Mouse (Mus musculus): ENCODE results near the gene Pias3. TPM values are rescaled to one million over a fixed set of nuclear protein-coding genes. Genes with fewer than 3 reads are reported as not detected.
A peak's percentile ranks its signal among the peaks of the same experiment; 100 is the strongest.
"Not testable (repeated sequence)": the region's sequence is repeated elsewhere in the genome, so short reads cannot be mapped to it uniquely, and the experiment has no call there.

The Pias3 gene
- 35.5 and 40.0 TPM in 2 replicates for polyA plus RNA-seq (2014; fragmentation: Nextera tagmentation; extraction: Ambion mirVana)

GRCm38 (mm10) chr3:96696198-96696765 is at the start of gene Pias3:
Gene Pias3, plus strand, starts transcription at chr3:96696384.
- peak within 1 kb of the TSS; percentile 91 for H3K27ac ChIP-seq (ENCODE audit: low read depth)
- H3K36me3 ChIP-seq (ENCODE audit: control insufficient read depth, insufficient read depth, low read length), result peaks cover 20% of the 10 kb centered on the region
- peak within 1 kb of the TSS; percentile 69 for H3K9ac ChIP-seq (ENCODE audit: low read length)
- under 1% methylated on average over 34 of the region's 35 CpGs for WGBS
- H3K9me3 ChIP-seq (ENCODE audit: control insufficient read depth, low read length), result no peaks in the 10 kb centered on the region
- peak within 1 kb of the TSS; percentile 83 for H3K4me3 ChIP-seq (ENCODE audit: low read depth, low read length)
- H3K4me2 ChIP-seq (ENCODE audit: low read length), result peak within 1 kb of the TSS; percentile 70
- no peak for DNase-seq (ENCODE audit: low spot score)
- no peaks in the 10 kb centered on the region for H3K27me3 ChIP-seq (replicated peaks; ENCODE audit: control insufficient read depth, insufficient read depth, low read length)
- H3K4me1 ChIP-seq (replicated peaks; ENCODE audit: control insufficient read depth, insufficient read depth, low read length), result peaks cover 10% of the 10 kb centered on the region; the same call in 1 of the 2 replicates
- peak; percentile 81 for ATAC-seq (replicated peaks; ENCODE audit: low FRiP score, low TSS enrichment, low read depth)

- Histone ChIP-seq H3K36me3 (ENCODE audit: control insufficient read depth, insufficient read depth, low read length) (peaks cover 19% of the 10 kb centered on the region), H3K9me3 (ENCODE audit: control insufficient read depth, low read length) (no peaks in the 10 kb centered on the region), H3K4me2 (ENCODE audit: low read length) (no peak overlapping the region), H3K9ac (ENCODE audit: low read length) (no peak overlapping the region), H3K27ac (ENCODE audit: low read depth) (no peak overlapping the region), H3K4me3 (ENCODE audit: low read depth, low read length) (no peak overlapping the region), H3K27me3 (replicated peaks; ENCODE audit: control insufficient read depth, insufficient read depth, low read length) (no peaks in the 10 kb centered on the region), H3K4me1 (replicated peaks; ENCODE audit: control insufficient read depth, insufficient read depth, low read length) (no peaks in the 10 kb centered on the region)
- WGBS, result 80% methylated on average over 3 of the region's 3 CpGs
- DNase-seq (ENCODE audit: low spot score) (no peak), ATAC-seq (replicated peaks; ENCODE audit: low FRiP score, low TSS enrichment, low read depth) (no peak)
Measured at GRCm38 (mm10) chr3:96647365-96647764, 48.8 kb upstream of the Pias3 start.

GRCm38 (mm10) chr3:96660901-96661300 is 35.3 kb upstream of the Pias3 start:
- peaks cover 5% of the 10 kb centered on the region for H3K4me1 ChIP-seq (replicated peaks; ENCODE audit: control insufficient read depth, insufficient read depth, low read length)
- no peaks in the 10 kb centered on the region for H3K36me3 ChIP-seq (ENCODE audit: control insufficient read depth, insufficient read depth, low read length)
- no peak overlapping the region for H3K4me3 ChIP-seq (ENCODE audit: low read depth, low read length)
- no peaks in the 10 kb centered on the region for H3K27me3 ChIP-seq (replicated peaks; ENCODE audit: control insufficient read depth, insufficient read depth, low read length)
- DNase-seq (ENCODE audit: low spot score) (no peak), ATAC-seq (replicated peaks; ENCODE audit: low FRiP score, low TSS enrichment, low read depth) (no peak)
- H3K9ac ChIP-seq (ENCODE audit: low read length), result no peak overlapping the region
- H3K9me3 ChIP-seq (ENCODE audit: control insufficient read depth, low read length), result no peaks in the 10 kb centered on the region
- H3K27ac ChIP-seq (ENCODE audit: low read depth), result no peak overlapping the region
- 82% methylated on average over 2 of the region's 2 CpGs for WGBS
- no peak overlapping the region for H3K4me2 ChIP-seq (ENCODE audit: low read length)

- no peak for ATAC-seq (replicated peaks; ENCODE audit: low FRiP score, low TSS enrichment, low read depth)
- Histone ChIP-seq H3K4me1 (replicated peaks; ENCODE audit: control insufficient read depth, insufficient read depth, low read length) (peaks cover 5% of the 10 kb centered on the region), H3K27ac (ENCODE audit: low read depth) (peak overlapping the region; percentile 25; the same call in 1 of the 2 replicates), H3K4me2 (ENCODE audit: low read length) (peak overlapping the region; percentile 49), H3K27me3 (replicated peaks; ENCODE audit: control insufficient read depth, insufficient read depth, low read length) (no peaks in the 10 kb centered on the region), H3K9me3 (ENCODE audit: control insufficient read depth, low read length) (no peaks in the 10 kb centered on the region), H3K9ac (ENCODE audit: low read length) (no peak overlapping the region), H3K36me3 (ENCODE audit: control insufficient read depth, insufficient read depth, low read length) (no peaks in the 10 kb centered on the region), H3K4me3 (ENCODE audit: low read depth, low read length) (no peak overlapping the region)
- DNase-seq (ENCODE audit: low spot score), result no peak
- WGBS, result 48% methylated on average over 8 of the region's 8 CpGs
Measured at GRCm38 (mm10) chr3:96662731-96663316, 33.4 kb upstream of the Pias3 start.

- Histone ChIP-seq H3K9ac (ENCODE audit: low read length) (no peak overlapping the region; the same call in 1 of the 2 replicates), H3K27ac (ENCODE audit: low read depth) (peak overlapping the region; percentile 25; the same call in 1 of the 2 replicates), H3K36me3 (ENCODE audit: control insufficient read depth, insufficient read depth, low read length) (no peaks in the 10 kb centered on the region), H3K9me3 (ENCODE audit: control insufficient read depth, low read length) (no peaks in the 10 kb centered on the region), H3K4me2 (ENCODE audit: low read length) (peak overlapping the region; percentile 49), H3K4me3 (ENCODE audit: low read depth, low read length) (peak overlapping the region; percentile 9; the same call in 1 of the 2 replicates), H3K27me3 (replicated peaks; ENCODE audit: control insufficient read depth, insufficient read depth, low read length) (no peaks in the 10 kb centered on the region), H3K4me1 (replicated peaks; ENCODE audit: control insufficient read depth, insufficient read depth, low read length) (peaks cover 5% of the 10 kb centered on the region)
- WGBS, result 6% methylated on average over 15 of the region's 18 CpGs
- ATAC-seq (replicated peaks; ENCODE audit: low FRiP score, low TSS enrichment, low read depth) (peak; percentile 86), DNase-seq (ENCODE audit: low spot score) (peak; percentile 96)
Measured at GRCm38 (mm10) chr3:96663432-96664239, 32.5 kb upstream of the Pias3 start.

GRCm38 (mm10) chr3:96665732-96666363 is 30.3 kb upstream of the Pias3 start:
- WGBS, result 91% methylated on average over 7 of the region's 7 CpGs
- H3K4me3 ChIP-seq (ENCODE audit: low read depth, low read length); H3K27me3 ChIP-seq (replicated peaks; ENCODE audit: control insufficient read depth, insufficient read depth, low read length); DNase-seq (ENCODE audit: low spot score); H3K36me3 ChIP-seq (ENCODE audit: control insufficient read depth, insufficient read depth, low read length); H3K4me1 ChIP-seq (replicated peaks; ENCODE audit: control insufficient read depth, insufficient read depth, low read length); H3K9me3 ChIP-seq (ENCODE audit: control insufficient read depth, low read length); ATAC-seq (replicated peaks; ENCODE audit: low FRiP score, low TSS enrichment, low read depth); H3K27ac ChIP-seq (ENCODE audit: low read depth); H3K9ac ChIP-seq (ENCODE audit: low read length); H3K4me2 ChIP-seq (ENCODE audit: low read length): not testable (repeated sequence)

- 87% methylated on average over 5 of the region's 5 CpGs for WGBS
- Histone ChIP-seq H3K4me1 (replicated peaks; ENCODE audit: control insufficient read depth, insufficient read depth, low read length) (peaks cover 8% of the 10 kb centered on the region), H3K27ac (ENCODE audit: low read depth) (no peak overlapping the region), H3K36me3 (ENCODE audit: control insufficient read depth, insufficient read depth, low read length) (no peaks in the 10 kb centered on the region), H3K9ac (ENCODE audit: low read length) (no peak overlapping the region), H3K4me2 (ENCODE audit: low read length) (no peak overlapping the region), H3K9me3 (ENCODE audit: control insufficient read depth, low read length) (no peaks in the 10 kb centered on the region), H3K27me3 (replicated peaks; ENCODE audit: control insufficient read depth, insufficient read depth, low read length) (no peaks in the 10 kb centered on the region), H3K4me3 (ENCODE audit: low read depth, low read length) (no peak overlapping the region)
- no peak for ATAC-seq (replicated peaks; ENCODE audit: low FRiP score, low TSS enrichment, low read depth)
- no peak for DNase-seq (ENCODE audit: low spot score)
Measured at GRCm38 (mm10) chr3:96666916-96667315, 29.3 kb upstream of the Pias3 start.

GRCm38 (mm10) chr3:96667316-96667715 is 28.9 kb upstream of the Pias3 start:
- WGBS, result 38% methylated on average over 1 of the region's 1 CpGs
- Histone ChIP-seq H3K27me3 (replicated peaks; ENCODE audit: control insufficient read depth, insufficient read depth, low read length) (no peaks in the 10 kb centered on the region), H3K9ac (ENCODE audit: low read length) (no peak overlapping the region), H3K36me3 (ENCODE audit: control insufficient read depth, insufficient read depth, low read length) (no peaks in the 10 kb centered on the region), H3K4me2 (ENCODE audit: low read length) (no peak overlapping the region), H3K4me3 (ENCODE audit: low read depth, low read length) (no peak overlapping the region), H3K27ac (ENCODE audit: low read depth) (no peak overlapping the region), H3K4me1 (replicated peaks; ENCODE audit: control insufficient read depth, insufficient read depth, low read length) (peaks cover 8% of the 10 kb centered on the region), H3K9me3 (ENCODE audit: control insufficient read depth, low read length) (no peaks in the 10 kb centered on the region)
- no peak for DNase-seq (ENCODE audit: low spot score)
- no peak for ATAC-seq (replicated peaks; ENCODE audit: low FRiP score, low TSS enrichment, low read depth)
